Mouse (Mus musculus) CH12.LX (cell line): ENCODE data around the gene Catsper1. TPM values are rescaled to one million over a fixed set of nuclear protein-coding genes. Genes with fewer than 3 reads are reported as not detected.
A peak's percentile ranks its signal among the peaks of the same experiment; 100 is the strongest.
"Not testable (repeated sequence)": the region's sequence is repeated elsewhere in the genome, so short reads cannot be mapped to it uniquely, and the experiment has no call there.

Source experiments
- DNase-seq: peaks from one replicate; pipeline ENCODE4 v3.0.0-alpha.2; 2013; ENCODE audit errors: extremely low read depth
- H3K27ac ChIP-seq: 2 replicates; pipeline ENCODE4 v1.5.1; 2012; ENCODE audit warnings: low read depth, mild to moderate bottlenecking, control low read depth, moderate library complexity; ENCODE audit not compliant: insufficient read depth
- H3K27me3 ChIP-seq: replicated peaks from 2 replicates; pipeline ENCODE3; 2012; ENCODE audit warnings: inconsistent platforms
- H3K36me3 ChIP-seq, 2 experiments: replicated peaks in 1 of 2; 2 replicates each; pipeline versions ENCODE3 to v1.6.1; 2012; ENCODE audit warnings: inconsistent platforms in 1 of 2, low read length in 1 of 2, mild to moderate bottlenecking in 1 of 2, mixed read lengths in 1 of 2, moderate library complexity in 1 of 2; ENCODE audit not compliant: control insufficient read depth in 1 of 2, insufficient read depth in 1 of 2
- H3K4me1 ChIP-seq, 2 experiments: 2 replicates each; pipeline ENCODE4 v1.6.1; 2012; ENCODE audit warnings: inconsistent platforms in 1 of 2, moderate library complexity in 1 of 2; ENCODE audit not compliant: insufficient read depth in 2 of 2, control insufficient read depth in 1 of 2
- H3K4me2 ChIP-seq: 2 replicates; pipeline ENCODE4 v1.6.1; 2012; ENCODE audit warnings: low read depth, mild to moderate bottlenecking, control low read depth; ENCODE audit not compliant: poor library complexity, insufficient read depth, severe bottlenecking
- H3K4me3 ChIP-seq, 3 experiments: fragments of 150-350 bp in 1 of 3; sonication (generic) in 1 of 3; replicated peaks in 1 of 3; 2 replicates each; pipeline versions ENCODE3 to v1.5.1; 2011 to 2012; ENCODE audit warnings: low read depth in 2 of 3, low read length in 2 of 3, mild to moderate bottlenecking in 2 of 3, moderate library complexity in 2 of 3, control low read depth in 1 of 3, improper control_type of control experiment in 1 of 3, inconsistent platforms in 1 of 3, mixed read lengths in 1 of 3; ENCODE audit not compliant: poor library complexity in 1 of 3
- H3K79me2 ChIP-seq: replicated peaks from 2 replicates; pipeline ENCODE4 v1.6.1; 2012; ENCODE audit warnings: mild to moderate bottlenecking, moderate library complexity; ENCODE audit not compliant: control insufficient read depth, poor library complexity, insufficient read depth, severe bottlenecking; ENCODE audit errors: extremely low read depth
- H3K9ac ChIP-seq: 2 replicates; pipeline ENCODE4 v1.6.1; 2012; ENCODE audit warnings: low read depth, mild to moderate bottlenecking, control low read depth, moderate library complexity; ENCODE audit not compliant: insufficient read depth
- H3K9me3 ChIP-seq: replicated peaks from 2 replicates; pipeline ENCODE3; 2012; ENCODE audit warnings: low read length, inconsistent platforms, mixed read lengths
- CHD1 ChIP-seq: IDR thresholded peaks from 2 replicates; pipeline ENCODE4 v1.6.1; 2012; ENCODE audit warnings: low read depth, low read length, improper control_type of control experiment, inconsistent platforms
- CHD2 ChIP-seq: IDR thresholded peaks from 2 replicates; pipeline ENCODE4 v1.6.1; 2011; ENCODE audit warnings: low read length, improper control_type of control experiment
- CTCF ChIP-seq, 2 experiments: IDR thresholded peaks in 1 of 2; conservative IDR thresholded peaks in 1 of 2; 2 replicates each; pipeline ENCODE4 v1.5.1; 2011 to 2012; ENCODE audit warnings: low read depth in 2 of 2, low read length in 2 of 2, improper control_type of control experiment in 1 of 2, inconsistent platforms in 1 of 2, mild to moderate bottlenecking in 1 of 2, moderate library complexity in 1 of 2
- ETS1 ChIP-seq: conservative IDR thresholded peaks from 2 replicates; pipeline ENCODE4 v1.6.1; 2012; ENCODE audit warnings: low read depth, mild to moderate bottlenecking, inconsistent platforms, low read length, improper control_type of control experiment, moderate library complexity
- HCFC1 ChIP-seq: IDR thresholded peaks from 2 replicates; pipeline ENCODE4 v1.6.1; 2012; ENCODE audit warnings: low read depth, mild to moderate bottlenecking, inconsistent platforms, low read length, improper control_type of control experiment
- JUND ChIP-seq: conservative IDR thresholded peaks from 2 replicates; pipeline ENCODE4 v1.6.1; 2011; ENCODE audit warnings: low read depth, low read length, improper control_type of control experiment
- KAT2A ChIP-seq: IDR thresholded peaks from 2 replicates; pipeline ENCODE4 v1.6.1; 2012; ENCODE audit warnings: low read length, improper control_type of control experiment, inconsistent platforms; ENCODE audit not compliant: insufficient replicate concordance
- MXI1 ChIP-seq: IDR thresholded peaks from 2 replicates; pipeline ENCODE4 v1.6.1; 2011; ENCODE audit warnings: mild to moderate bottlenecking, low read depth, low read length, improper control_type of control experiment
- NRF1 ChIP-seq: IDR thresholded peaks from 2 replicates; pipeline ENCODE4 v1.6.1; 2014; ENCODE audit warnings: low read depth, mild to moderate bottlenecking, inconsistent platforms, low read length, improper control_type of control experiment, moderate library complexity
- PAX5 ChIP-seq: IDR thresholded peaks from 2 replicates; pipeline ENCODE4 v1.6.1; 2012; ENCODE audit warnings: low read length, inconsistent platforms, mixed read lengths
- POLR2AphosphoS2 ChIP-seq: IDR thresholded peaks from 2 replicates; pipeline ENCODE4 v1.6.1; 2011; ENCODE audit warnings: low read depth, low read length, improper control_type of control experiment
- RAD21 ChIP-seq: IDR thresholded peaks from 2 replicates; pipeline ENCODE4 v1.6.1; 2011; ENCODE audit warnings: low read depth, mild to moderate bottlenecking, low read length, improper control_type of control experiment, moderate library complexity
- SMC3 ChIP-seq: IDR thresholded peaks from 2 replicates; pipeline ENCODE4 v1.6.1; 2011; ENCODE audit warnings: low read depth, low read length, improper control_type of control experiment
- TBP ChIP-seq: conservative IDR thresholded peaks from 2 replicates; pipeline ENCODE4 v1.6.1; 2011; ENCODE audit warnings: low read depth, low read length, improper control_type of control experiment
- USF2 ChIP-seq: conservative IDR thresholded peaks from 2 replicates; pipeline ENCODE4 v1.6.1; 2011; ENCODE audit warnings: low read depth, low read length, improper control_type of control experiment
- ZNF384 ChIP-seq: IDR thresholded peaks from 2 replicates; pipeline ENCODE4 v1.6.1; 2012; ENCODE audit warnings: low read depth, low read length, improper control_type of control experiment, inconsistent platforms
- dilution Hi-C: fragments of 300-500 bp; cut with MboI; formaldehyde crosslinking; loops from 2 replicates; pipeline ENCODE4 v1.14.3; 2020; ENCODE audit warnings: low sequenced_read_pairs; ENCODE audit not compliant: extremely low pct_unique_long_range_greater_than_20kb, extremely low pct_ligation_motif_present
- in situ Hi-C: fragments of 300-500 bp; cut with MboI; formaldehyde crosslinking; loops from 3 replicates; pipeline ENCODE4 v1.14.3; 2019; ENCODE audit warnings: low sequenced_read_pairs, low pct_ligation_motif_present, low pct_unique_long_range_greater_than_20kb, mixed read lengths
- polyA plus RNA-seq: library from polyadenylated mRNA; unstranded; fragments of >175 nt; gene quantifications from 2 replicates; pipeline ENCODE4 v1.2.1, GENCODE M21; 2012; ENCODE audit warnings: low read depth; ENCODE audit not compliant: insufficient read length
- total RNA-seq, 2 experiments: library from RNA; depleted of rRNA; stranded (reverse); fragments of 300-350 nt in 1 of 2; fragments of >200 nt in 1 of 2; gene quantifications; 2 replicates each; pipeline ENCODE4 v1.2.3; 2012 to 2014

Gene Catsper1
- total and polyA plus RNA-seq, 3 experiments = not detected

DNA sequence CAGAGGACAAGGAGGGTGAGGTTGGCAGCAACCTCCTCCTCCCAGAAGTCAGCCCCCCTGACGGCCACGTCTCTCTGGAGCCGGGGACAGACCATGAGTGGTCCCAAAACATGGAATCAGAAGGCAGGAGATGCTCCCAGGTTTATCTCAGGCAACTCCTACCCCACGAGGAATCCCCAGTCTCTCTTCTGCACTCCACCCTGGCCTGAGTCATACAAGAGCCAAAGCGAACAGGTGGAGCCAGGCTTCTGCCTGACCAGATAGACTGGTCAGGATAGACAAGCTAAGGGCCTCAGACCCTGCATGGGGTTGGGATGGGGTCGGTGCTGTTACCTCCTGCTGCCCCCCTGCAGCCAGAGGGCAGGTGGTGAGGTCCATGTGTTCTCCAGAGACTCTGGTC, 12.5 kb downstream of the Catsper1 start:
- Histone ChIP-seq H3K79me2 (no peaks in the 10 kb centered on the region), H3K4me2 (no peak overlapping the region), H3K4me3 (no peak overlapping the region), H3K4me1 (peaks cover 5 to 18% of the 10 kb centered on the region in 2 experiments), H3K36me3 (no peaks in the 10 kb centered on the region)
- DNase-seq = no peak
- TF ChIP-seq PAX5 (no peak), CHD1 (no peak), HCFC1 (no peak), TBP (no peak), USF2 (no peak)
- TF ChIP-seq, all 38 proteins: peak for 0
- in situ Hi-C loops (no loop called here), dilution Hi-C loops (no loop called here)
- H3K9me3 ChIP-seq = no peaks in the 10 kb centered on the region
- no peaks in the 10 kb centered on the region for H3K27me3 ChIP-seq
- H3K9ac ChIP-seq = no peak overlapping the region
- no peak overlapping the region for H3K27ac ChIP-seq

DNA sequence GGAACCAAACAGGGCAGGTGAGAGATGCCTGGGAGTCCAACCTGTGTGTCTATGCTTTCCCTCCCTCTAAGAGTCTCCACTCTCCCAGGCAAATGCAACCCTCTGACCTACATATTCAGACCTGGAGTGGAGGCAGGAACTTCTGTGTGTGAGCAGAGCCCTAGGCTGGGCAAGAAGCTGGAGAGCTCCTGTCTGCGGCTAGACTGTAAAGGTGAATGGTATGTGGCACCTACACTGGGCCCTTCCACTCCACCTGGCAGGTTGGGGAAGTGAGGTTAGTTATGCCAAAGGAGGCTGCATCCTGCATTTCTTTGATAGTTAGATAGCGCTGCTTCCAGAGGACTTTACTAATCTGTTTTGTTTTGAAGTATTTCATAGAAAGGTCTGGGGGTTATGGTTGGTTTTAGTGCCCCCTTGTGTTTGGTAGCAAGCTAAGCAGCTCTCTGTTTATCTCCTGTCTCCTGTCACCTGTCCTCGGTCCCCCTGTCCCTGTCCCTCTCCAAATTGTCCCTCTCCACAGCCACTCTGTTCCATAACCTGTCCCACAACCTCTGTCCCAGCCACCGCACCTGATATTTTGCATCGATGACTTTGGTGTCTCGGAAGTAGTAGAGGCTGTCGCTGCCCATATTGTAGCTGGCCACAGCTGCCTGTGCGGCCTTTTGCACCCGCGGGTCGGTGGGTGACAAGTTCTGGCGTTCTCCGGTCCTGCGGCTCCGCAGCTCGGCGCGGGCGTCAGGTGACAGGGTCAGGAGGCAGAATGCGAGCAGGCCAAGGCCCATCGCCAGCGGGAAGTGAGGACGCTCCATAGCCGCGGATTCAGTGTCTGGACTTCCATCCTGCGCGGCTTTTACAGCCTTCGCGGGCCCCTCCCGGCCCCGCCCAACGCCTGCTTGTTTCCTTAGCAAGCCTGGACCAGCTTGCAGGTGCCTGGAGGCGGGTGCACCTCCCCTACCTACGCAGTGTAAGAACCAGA, 13.3 kb downstream of the Catsper1 start:
- H3K4me1 ChIP-seq = peaks cover 5 to 18% of the 10 kb centered on the region in 2 experiments
- H3K9me3 ChIP-seq = no peaks in the 10 kb centered on the region
- TF ChIP-seq JUND = no peak
- no peak for TF ChIP-seq TBP
- no peak for TF ChIP-seq ETS1
- TF ChIP-seq POLR2AphosphoS2 = no peak
- TF ChIP-seq MXI1 = no peak
- TF ChIP-seq CHD2 = no peak
- TF ChIP-seq RAD21 = peak; percentile 78
- peak; percentile 74 for TF ChIP-seq SMC3
- TF ChIP-seq KAT2A = no peak
- no peak for TF ChIP-seq USF2
- no peak for TF ChIP-seq ZNF384
- peak; percentile 35 to 84; a peak in 3 of 4 replicates for TF ChIP-seq CTCF (conservative IDR thresholded peaks at IDR 0.05 in 1 of 2, IDR thresholded peaks at IDR 0.05 in 1 of 2; ENCODE audit: low read depth in 2 of 2, low read length in 2 of 2)
- TF ChIP-seq NRF1 = no peak
- no peaks in the 10 kb centered on the region for H3K36me3 ChIP-seq
- DNase-seq = no peak
- no peak overlapping the region for H3K4me3 ChIP-seq
- no peak overlapping the region for H3K27ac ChIP-seq
- H3K27me3 ChIP-seq = no peaks in the 10 kb centered on the region
- peak overlapping the region; percentile 33 for H3K4me2 ChIP-seq
- in situ Hi-C loops = no loop called here
- no peak overlapping the region for H3K9ac ChIP-seq
- dilution Hi-C loops = no loop called here
- no peaks in the 10 kb centered on the region for H3K79me2 ChIP-seq

DNA sequence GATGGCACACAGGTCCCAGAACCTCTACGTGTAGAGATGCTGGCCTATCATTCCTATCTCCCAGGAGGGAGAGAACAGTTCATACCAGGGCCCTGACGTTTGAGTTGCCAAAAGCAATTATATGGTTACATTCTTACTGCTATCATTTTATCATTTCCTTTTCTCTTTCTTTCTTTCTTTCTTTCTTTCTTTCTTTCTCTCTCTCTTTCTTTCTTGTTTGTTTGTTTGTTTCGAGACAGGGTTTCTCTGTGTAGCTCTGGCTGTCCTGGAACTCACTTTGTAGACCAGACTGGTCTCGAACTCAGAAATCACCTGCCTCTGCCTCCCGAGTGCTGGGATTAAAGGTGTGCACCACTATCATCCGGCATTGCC, 13.9 kb downstream of the Catsper1 start, which contains the start of gene Cst6:
Cst6 (minus strand) TSS at position 73 of the 372 bp plus-strand sequence.
- H3K4me3 ChIP-seq, in situ Hi-C loops, H3K36me3 ChIP-seq, H3K79me2 ChIP-seq, dilution Hi-C loops, H3K9me3 ChIP-seq, DNase-seq, H3K27me3 ChIP-seq, H3K9ac ChIP-seq, H3K27ac ChIP-seq: not testable (repeated sequence)
- Histone ChIP-seq H3K4me1 (peaks cover 5 to 18% of the 10 kb centered on the region in 2 experiments), H3K4me2 (peak within 1 kb of the TSS; percentile 33)
